Mouse (Mus musculus) lung, embryonic 15.5 days (tissue): ENCODE measurements around the gene Best2. TPM values are rescaled to one million over a fixed set of nuclear protein-coding genes. Genes with fewer than 3 reads are reported as not detected.

ENCODE experiments used
- ATAC-seq: fragments of 200-750 bp; cut with Nextera tagmentation; 2 replicates; pipeline ENCODE4 v1.8.0; 2017; ENCODE audit warnings: moderate number of reproducible peaks, borderline replicate concordance; ENCODE audit not compliant: low FRiP score, low TSS enrichment; ENCODE audit errors: extremely low read depth
- H3K27ac ChIP-seq: fragments of 300-500 bp; sonication (generic); 2 replicates; pipeline ENCODE4 v1.5.1; 2015; ENCODE audit warnings: moderate library complexity, mild to moderate bottlenecking, inconsistent platforms
- H3K27me3 ChIP-seq: fragments of 300-500 bp; sonication (generic); 2 replicates; pipeline ENCODE4 v1.6.1; 2015; ENCODE audit warnings: inconsistent platforms
- H3K36me3 ChIP-seq: fragments of 300-500 bp; sonication (generic); 2 replicates; pipeline ENCODE4 v1.6.1; 2015; ENCODE audit warnings: inconsistent platforms
- H3K4me1 ChIP-seq: fragments of 300-500 bp; sonication (generic); 2 replicates; pipeline ENCODE4 v1.6.1; 2015; ENCODE audit warnings: inconsistent platforms
- H3K4me2 ChIP-seq: fragments of 300-500 bp; sonication (generic); 2 replicates; pipeline ENCODE4 v1.6.1; 2015; ENCODE audit warnings: inconsistent platforms, mild to moderate bottlenecking, moderate library complexity
- H3K4me3 ChIP-seq: fragments of 300-500 bp; sonication (generic); 2 replicates; pipeline ENCODE4 v1.5.1; 2015; ENCODE audit warnings: mild to moderate bottlenecking, inconsistent platforms
- H3K9ac ChIP-seq: fragments of 300-500 bp; sonication (generic); 2 replicates; pipeline ENCODE4 v1.6.1; 2015; ENCODE audit warnings: inconsistent platforms
- H3K9me3 ChIP-seq: fragments of 300-500 bp; sonication (generic); 2 replicates; pipeline ENCODE4 v1.6.1; 2016; ENCODE audit warnings: inconsistent platforms
- WGBS: fragments of 180-500 bp; shearing (Covaris S2); methylation state at CpG from one replicate; pipeline ENCODE4 v1.1.7; 2015; 5-methylcytosine and 5-hydroxymethylcytosine counted together
- polyA plus RNA-seq: library from polyadenylated mRNA; unstranded; fragments of >200 nt; fragmentation: Nextera tagmentation; extraction: Ambion mirVana; gene quantifications from 2 replicates; pipeline ENCODE4 v1.2.1, GENCODE M21; 2015

Best2 gene
- polyA plus RNA-seq, 1 experiment from 2014 or later: not detected

DNA sequence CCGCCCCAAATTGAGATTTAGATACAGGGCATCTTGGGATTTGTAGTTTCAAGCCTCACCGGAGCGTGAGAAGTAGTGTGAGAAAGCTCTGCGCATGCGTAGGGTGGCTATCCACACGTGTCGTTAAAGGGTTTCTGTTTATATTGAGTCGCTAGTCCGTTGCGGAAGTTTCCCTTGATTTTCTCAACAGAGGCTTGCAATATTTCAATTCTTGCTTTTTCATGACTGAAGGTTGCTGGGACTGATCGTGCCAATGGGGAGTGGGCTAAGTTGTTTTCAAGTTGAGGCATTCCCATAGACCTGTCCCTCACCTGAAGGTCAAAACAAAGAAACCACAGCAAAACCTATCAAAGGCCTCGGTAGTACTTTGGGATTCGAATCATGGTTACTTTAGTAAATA, 20.4 kb upstream of the Best2 start:
- Histone ChIP-seq H3K9ac (peak overlapping the region; percentile 81; the same call in 1 of the 2 replicates), H3K27me3 (no peaks in the 10 kb centered on the region), H3K4me3 (peak overlapping the region; percentile 90), H3K9me3 (no peaks in the 10 kb centered on the region), H3K4me1 (peaks cover 34% of the 10 kb centered on the region), H3K27ac (peak overlapping the region; percentile 71; the same call in 1 of the 2 replicates), H3K4me2 (peak overlapping the region; percentile 85), H3K36me3 (peaks cover 38% of the 10 kb centered on the region)
- WGBS: under 1% methylated on average over 13 of the region's 13 CpGs
- ATAC-seq: no peak

- H3K27ac ChIP-seq: peak overlapping the region; percentile 31; the same call in 1 of the 2 replicates
- peaks cover 32% of the 10 kb centered on the region for H3K4me1 ChIP-seq
- H3K27me3 ChIP-seq: no peaks in the 10 kb centered on the region
- H3K36me3 ChIP-seq: peaks cover 42% of the 10 kb centered on the region
- H3K4me3 ChIP-seq: no peak overlapping the region
- ATAC-seq: no peak
- 58% methylated on average over 1 of the region's 1 CpGs for WGBS
- H3K9me3 ChIP-seq: no peaks in the 10 kb centered on the region
- H3K9ac ChIP-seq: no peak overlapping the region
- H3K4me2 ChIP-seq: peak overlapping the region; percentile 85; the same call in 1 of the 2 replicates
Observed at GRCm38 (mm10) chr8:85033867-85034266, 19.5 kb upstream of the Best2 start.

- Histone ChIP-seq H3K4me1 (peaks cover 35% of the 10 kb centered on the region), H3K9ac (no peak overlapping the region), H3K27ac (no peak overlapping the region), H3K9me3 (no peaks in the 10 kb centered on the region), H3K4me3 (no peak overlapping the region), H3K4me2 (no peak overlapping the region), H3K27me3 (no peaks in the 10 kb centered on the region), H3K36me3 (peaks cover 42% of the 10 kb centered on the region)
- ATAC-seq: no peak
- 79% methylated on average over 4 of the region's 4 CpGs for WGBS
Observed at GRCm38 (mm10) chr8:85032622-85033311, 18.4 kb upstream of the Best2 start.

DNA sequence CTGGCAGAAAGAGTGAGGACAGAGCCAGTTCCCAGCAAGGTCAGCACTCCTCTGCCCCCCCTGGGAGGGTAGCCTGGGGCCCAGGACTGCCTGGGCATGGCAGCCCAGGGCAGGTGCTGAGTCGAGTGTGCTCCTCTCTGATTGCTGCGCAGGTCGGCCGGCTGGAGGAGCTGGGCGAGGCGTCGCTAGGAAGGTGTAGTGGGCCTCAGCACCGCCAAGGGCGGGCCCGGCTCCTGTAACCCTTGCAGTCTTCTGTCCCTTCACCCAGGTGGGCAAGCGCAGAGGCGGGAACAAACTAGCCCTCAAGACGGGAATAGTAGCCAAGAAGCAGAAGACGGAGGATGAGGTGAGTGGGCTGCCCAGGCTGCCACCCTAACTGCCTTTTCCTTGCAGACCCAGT, 14.9 kb upstream of the Best2 start:
- peaks cover 42% of the 10 kb centered on the region for H3K36me3 ChIP-seq
- peak overlapping the region; percentile 99; the same call in 1 of the 2 replicates for H3K9ac ChIP-seq
- H3K4me3 ChIP-seq: 0 out of 2 replicates have a peak overlapping the region, but pooled peaks have one; percentile 92
- no peaks in the 10 kb centered on the region for H3K27me3 ChIP-seq
- 77% methylated on average over 14 of the region's 14 CpGs for WGBS
- peaks cover 35% of the 10 kb centered on the region for H3K4me1 ChIP-seq
- no peaks in the 10 kb centered on the region for H3K9me3 ChIP-seq
- H3K4me2 ChIP-seq: peak overlapping the region; percentile 90; the same call in 1 of the 2 replicates
- ATAC-seq: no peak
- no peak overlapping the region for H3K27ac ChIP-seq

DNA sequence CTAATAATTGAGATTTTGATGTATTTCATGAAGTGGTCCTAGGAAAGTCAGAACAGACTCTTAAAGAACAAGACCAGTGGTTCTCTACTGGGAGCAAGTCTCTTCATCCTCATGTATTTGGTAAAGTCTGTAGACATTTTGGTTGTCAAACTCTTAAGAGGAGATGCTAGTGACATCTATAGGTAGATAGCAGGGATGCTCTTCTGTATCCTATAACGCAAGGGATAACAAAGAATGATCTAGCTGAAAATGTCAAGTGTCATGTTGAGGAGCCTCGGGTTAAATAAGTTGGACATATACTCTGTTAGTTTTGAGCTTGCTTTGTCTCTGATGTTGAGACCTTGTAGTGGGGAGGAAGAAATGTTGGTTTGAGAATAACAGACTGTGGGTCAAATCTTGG, 13.6 kb upstream of the Best2 start:
- Histone ChIP-seq H3K27me3 (no peaks in the 10 kb centered on the region), H3K4me3 (peak overlapping the region; percentile 92), H3K9ac (peak overlapping the region; percentile 99), H3K4me2 (peak overlapping the region; percentile 90), H3K9me3 (no peaks in the 10 kb centered on the region), H3K4me1 (peaks cover 37% of the 10 kb centered on the region), H3K27ac (no peak overlapping the region), H3K36me3 (peaks cover 46% of the 10 kb centered on the region)
- ATAC-seq: no peak
- WGBS: 8% methylated on average over 2 of the region's 2 CpGs

DNA sequence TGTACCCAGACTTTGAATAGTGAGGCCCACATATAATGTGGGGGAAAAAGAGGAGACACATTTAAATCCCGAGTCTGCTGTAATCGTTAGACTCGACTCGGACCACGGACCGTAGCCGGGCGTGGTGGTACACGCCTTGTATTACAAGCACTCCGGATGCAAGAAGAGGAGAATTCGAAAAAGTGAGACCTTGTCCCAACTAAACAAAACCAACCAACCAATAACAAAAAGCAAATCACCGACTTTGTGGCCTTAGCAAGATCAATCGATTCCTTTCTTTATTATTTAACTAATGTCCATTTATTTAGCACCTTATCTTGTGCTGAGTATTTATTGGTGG, 13.2 kb upstream of the Best2 start:
- Histone ChIP-seq H3K4me2 (peak overlapping the region; percentile 90), H3K4me3 (peak overlapping the region; percentile 92), H3K9ac (peak overlapping the region; percentile 99), H3K4me1 (peaks cover 37% of the 10 kb centered on the region), H3K36me3 (peaks cover 46% of the 10 kb centered on the region), H3K9me3 (no peaks in the 10 kb centered on the region), H3K27me3 (no peaks in the 10 kb centered on the region), H3K27ac (peak overlapping the region; percentile 91)
- no peak for ATAC-seq
- WGBS: under 1% methylated on average over 13 of the region's 13 CpGs

DNA sequence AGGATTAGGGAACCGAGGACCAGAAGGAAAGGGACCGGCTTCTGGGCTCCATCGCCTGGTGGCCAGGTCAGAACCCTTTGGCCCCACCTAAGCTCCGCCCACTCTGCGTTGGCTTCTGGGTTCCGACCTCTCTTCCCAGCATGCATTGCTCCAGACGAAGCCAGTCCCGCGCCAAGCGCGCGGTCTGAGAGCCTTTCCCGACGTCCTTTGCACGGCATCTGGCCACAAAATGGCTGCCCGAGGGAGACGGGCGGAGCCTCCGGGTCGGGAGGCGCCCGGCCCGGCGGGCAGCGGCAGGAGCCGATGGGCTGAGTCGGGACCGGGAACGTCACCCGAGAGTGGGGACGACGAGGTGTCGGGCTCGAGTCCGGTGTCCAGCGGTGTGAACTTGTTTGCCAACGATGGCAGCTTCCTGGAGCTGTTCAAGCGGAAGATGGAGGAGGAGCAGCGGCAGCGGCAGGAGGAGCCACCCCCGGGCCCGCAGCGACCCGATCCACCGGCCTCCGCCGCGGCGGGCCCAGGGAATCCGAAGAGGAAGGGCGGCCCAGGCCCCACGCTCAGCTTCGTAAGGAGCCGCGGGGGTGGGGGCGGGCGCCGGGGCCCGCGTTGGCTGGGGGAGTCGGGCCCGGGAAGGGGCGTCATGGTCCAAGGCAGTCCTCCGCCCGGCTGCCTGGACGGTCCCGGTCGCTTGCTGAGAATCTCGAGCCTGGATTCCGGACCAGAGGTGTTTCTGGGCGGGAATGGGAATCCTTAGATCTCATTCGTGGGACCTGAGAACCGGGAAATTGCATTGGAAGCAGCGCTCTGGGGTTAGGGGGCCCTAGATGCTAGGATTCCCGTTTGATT, 12.6 kb upstream of the Best2 start, which contains the start of gene Trir:
Trir (plus strand) TSS at position 154 of the 846 bp plus-strand sequence.
- peaks cover 37% of the 10 kb centered on the region for H3K4me1 ChIP-seq

GRCm38 (mm10) chr8:85025098-85025932, 11.0 kb upstream of the Best2 start, which contains the start of gene Asna1:
Gene Asna1, minus strand, starts transcription at chr8:85025281.
- no peaks in the 10 kb centered on the region for H3K9me3 ChIP-seq
- H3K27ac ChIP-seq: peak within 1 kb of the TSS; percentile 91
- peak within 1 kb of the TSS; percentile 80 for H3K9ac ChIP-seq
- 5% methylated on average over 30 of the region's 30 CpGs for WGBS
- H3K4me1 ChIP-seq: peaks cover 37% of the 10 kb centered on the region
- peak within 1 kb of the TSS; percentile 90 for H3K4me2 ChIP-seq
- H3K27me3 ChIP-seq: no peaks in the 10 kb centered on the region
- H3K4me3 ChIP-seq: peak within 1 kb of the TSS; percentile 95
- peaks cover 45% of the 10 kb centered on the region for H3K36me3 ChIP-seq
- ATAC-seq: peak; percentile 89

More for the DNA sequence above, 12.6 kb upstream of the Best2 start, which contains the start of gene Trir:
- Histone ChIP-seq H3K9me3 (no peaks in the 10 kb centered on the region), H3K4me3 (peak within 1 kb of the TSS; percentile 95), H3K36me3 (peaks cover 46% of the 10 kb centered on the region), H3K4me2 (peak within 1 kb of the TSS; percentile 90), H3K9ac (peak within 1 kb of the TSS; percentile 99), H3K27ac (peak within 1 kb of the TSS; percentile 91), H3K27me3 (no peaks in the 10 kb centered on the region)
- WGBS: under 1% methylated on average over 71 of the region's 75 CpGs
- ATAC-seq: peak; percentile 85

DNA sequence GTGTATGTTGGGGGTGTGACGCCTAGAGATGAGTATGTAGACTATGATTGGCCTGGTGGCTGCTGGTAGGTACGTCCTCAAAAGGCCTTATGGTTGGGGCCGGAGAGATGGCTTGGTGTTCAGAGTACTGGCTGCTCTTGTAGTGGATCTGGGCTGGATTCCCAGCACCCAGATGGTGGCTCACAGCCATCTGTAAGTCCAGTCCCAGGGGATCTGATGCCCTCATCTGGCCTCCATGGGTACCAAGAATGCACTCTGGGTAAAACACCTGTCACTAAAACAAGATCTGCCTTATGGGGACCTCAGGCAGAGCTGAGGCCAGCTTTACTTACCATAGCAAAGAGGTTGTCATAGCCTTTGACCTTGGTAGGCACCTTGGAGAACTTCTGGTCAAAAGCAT, 9.5 kb upstream of the Best2 start:
- no peak overlapping the region for H3K27ac ChIP-seq
- H3K9me3 ChIP-seq: no peaks in the 10 kb centered on the region
- H3K27me3 ChIP-seq: no peaks in the 10 kb centered on the region
- peaks cover 33% of the 10 kb centered on the region for H3K4me1 ChIP-seq
- 93% methylated on average over 3 of the region's 3 CpGs for WGBS
- peak overlapping the region; percentile 95; the same call in 1 of the 2 replicates for H3K4me3 ChIP-seq
- no peak overlapping the region for H3K9ac ChIP-seq
- peak overlapping the region; percentile 90; the same call in 1 of the 2 replicates for H3K4me2 ChIP-seq
- H3K36me3 ChIP-seq: peaks cover 49% of the 10 kb centered on the region
- ATAC-seq: no peak

GRCm38 (mm10) chr8:85021514-85022055, 7.3 kb upstream of the Best2 start:
- 94% methylated on average over 3 of the region's 3 CpGs for WGBS
- H3K36me3 ChIP-seq: peaks cover 64% of the 10 kb centered on the region
- H3K9ac ChIP-seq: no peak overlapping the region

DNA sequence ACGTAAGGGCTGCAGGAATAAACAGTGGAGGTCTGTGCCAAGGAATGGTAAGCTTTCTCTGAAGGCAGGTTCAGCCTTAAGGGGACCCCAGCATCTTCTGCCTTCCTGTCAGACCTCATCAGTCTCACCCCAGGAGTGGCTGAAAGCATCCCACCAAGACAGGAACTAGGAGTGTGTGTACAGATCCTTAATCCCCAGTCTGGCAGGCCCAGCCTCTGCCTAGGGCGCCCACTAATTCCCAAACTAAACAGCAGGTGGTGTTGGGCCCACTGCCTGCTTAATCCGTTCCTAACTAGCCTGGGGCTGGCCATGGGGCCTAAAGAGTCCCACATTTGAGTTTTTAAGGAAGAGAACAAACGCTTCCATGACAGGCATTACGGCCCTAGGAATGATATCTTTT, 2.9 kb upstream of the Best2 start:
- WGBS: 45% methylated on average over 5 of the region's 5 CpGs
- peaks cover 45% of the 10 kb centered on the region for H3K36me3 ChIP-seq
- peaks cover 27% of the 10 kb centered on the region for H3K27me3 ChIP-seq

More at GRCm38 (mm10) chr8:85021514-85022055, 7.3 kb upstream of the Best2 start:
- Histone ChIP-seq H3K27ac (no peak overlapping the region), H3K4me3 (no peak overlapping the region), H3K9me3 (no peaks in the 10 kb centered on the region), H3K27me3 (no peaks in the 10 kb centered on the region), H3K4me2 (no peak overlapping the region), H3K4me1 (peaks cover 22% of the 10 kb centered on the region)
- no peak for ATAC-seq

More for the DNA sequence above, 2.9 kb upstream of the Best2 start:
- Histone ChIP-seq H3K27ac (no peak overlapping the region), H3K9ac (no peak overlapping the region), H3K4me2 (no peak overlapping the region), H3K4me3 (no peak overlapping the region), H3K9me3 (no peaks in the 10 kb centered on the region), H3K4me1 (peaks cover 5% of the 10 kb centered on the region)
- ATAC-seq: no peak
